Mouse (Mus musculus) heart, embryonic 15.5 days (tissue): ENCODE data around the gene Defb21. TPM values are rescaled to one million over a fixed set of nuclear protein-coding genes. Genes with fewer than 3 reads are reported as not detected.

ENCODE experiments used
- ATAC-seq: fragments of 200-750 bp; cut with Nextera tagmentation; replicated peaks from 2 replicates; pipeline ENCODE4 v1.8.0; 2017; ENCODE audit warnings: low read depth, moderate TSS enrichment; ENCODE audit not compliant: insufficient number of reproducible peaks, insufficient read depth, low FRiP score
- H3K27ac ChIP-seq: fragments of 300-500 bp; sonication (generic); 2 replicates; pipeline ENCODE4 v1.5.1; 2015; ENCODE audit warnings: mild to moderate bottlenecking, inconsistent platforms
- H3K27me3 ChIP-seq: fragments of 300-500 bp; sonication (generic); 2 replicates; pipeline ENCODE4 v1.6.1; 2015; ENCODE audit warnings: inconsistent platforms
- H3K36me3 ChIP-seq: fragments of 300-500 bp; sonication (generic); 2 replicates; pipeline ENCODE4 v1.6.1; 2015; ENCODE audit warnings: mild to moderate bottlenecking, inconsistent platforms
- H3K4me1 ChIP-seq: fragments of 300-500 bp; sonication (generic); replicated peaks from 2 replicates; pipeline ENCODE4 v1.6.1; 2015; ENCODE audit warnings: inconsistent platforms
- H3K4me2 ChIP-seq: fragments of 300-500 bp; sonication (generic); 2 replicates; pipeline ENCODE4 v1.6.1; 2015; ENCODE audit warnings: inconsistent platforms, mild to moderate bottlenecking, moderate library complexity
- H3K4me3 ChIP-seq: fragments of 300-500 bp; sonication (generic); 2 replicates; pipeline ENCODE4 v1.5.1; 2015; ENCODE audit warnings: mild to moderate bottlenecking, inconsistent platforms
- H3K9ac ChIP-seq: fragments of 300-500 bp; sonication (generic); 2 replicates; pipeline ENCODE4 v1.6.1; 2015; ENCODE audit warnings: mild to moderate bottlenecking, inconsistent platforms
- H3K9me3 ChIP-seq: fragments of 300-500 bp; sonication (generic); replicated peaks from 2 replicates; pipeline ENCODE4 v1.6.1; 2016; ENCODE audit warnings: inconsistent platforms
- WGBS: fragments of 180-500 bp; shearing (Covaris S2); methylation state at CpG from one replicate; pipeline ENCODE4 v1.1.7; 2015; ENCODE audit warnings: mixed read lengths; 5-methylcytosine and 5-hydroxymethylcytosine counted together
- polyA plus RNA-seq: library from polyadenylated mRNA; unstranded; fragments of >200 nt; fragmentation: Nextera tagmentation; extraction: Ambion mirVana; gene quantifications from 2 replicates; pipeline ENCODE4 v1.2.1, GENCODE M21; 2015

The Defb21 gene
- polyA plus RNA-seq, 1 experiment from 2014 or later = not detected

DNA sequence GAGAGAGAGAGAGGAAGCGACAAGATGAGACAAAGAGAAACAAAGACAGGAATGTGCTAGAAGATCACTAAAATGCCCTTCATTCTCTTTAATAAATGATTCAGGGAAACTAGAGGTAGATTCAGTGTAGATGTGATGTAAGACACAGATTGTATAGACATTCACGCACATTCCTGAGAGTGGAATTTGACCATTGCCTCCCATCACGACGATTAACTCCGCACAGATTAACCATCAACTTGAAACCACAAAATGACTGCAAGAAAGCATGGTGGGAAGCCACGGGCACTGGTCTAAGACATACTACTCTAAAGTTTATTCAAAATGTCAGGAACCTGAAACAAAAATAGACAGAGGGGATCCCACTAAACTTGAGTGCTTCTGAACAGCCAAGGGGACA lies 2.2 kb upstream of the Defb21 start:
- Histone ChIP-seq H3K4me3 (no peak overlapping the region), H3K4me2 (no peak overlapping the region), H3K9ac (no peak overlapping the region), H3K27me3 (0 out of 2 replicates have a peak, but pooled peaks cover 4% of the 10 kb centered on the region), H3K36me3 (no peaks in the 10 kb centered on the region), H3K27ac (no peak overlapping the region), H3K4me1 (no peaks in the 10 kb centered on the region), H3K9me3 (no peaks in the 10 kb centered on the region)
- ATAC-seq = no peak
- WGBS = 72% methylated on average over 6 of the region's 6 CpGs

DNA sequence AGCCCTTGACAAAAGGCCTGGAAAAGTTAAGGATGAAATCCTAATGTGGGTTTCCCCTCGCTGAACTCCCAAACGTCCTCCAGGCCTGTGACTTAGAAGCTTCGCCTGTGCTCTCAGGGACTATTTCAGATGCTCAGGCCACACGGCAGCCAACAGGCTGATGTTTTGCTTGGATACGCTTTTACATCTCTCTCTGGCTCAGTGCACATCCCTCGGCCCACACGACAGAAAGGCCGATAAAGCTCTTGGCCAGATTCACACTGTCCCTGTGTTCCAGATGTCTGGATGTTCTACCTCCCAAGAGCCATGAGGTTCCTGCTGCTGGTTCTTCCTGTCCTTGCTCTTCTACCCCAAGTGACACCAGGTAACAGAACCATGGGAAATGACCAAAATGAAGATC lies 940 bp downstream of the Defb21 start:
- H3K4me1 ChIP-seq = no peaks in the 10 kb centered on the region
- 0 out of 2 replicates have a peak, but pooled peaks cover 4% of the 10 kb centered on the region for H3K27me3 ChIP-seq
- ATAC-seq = no peak
- no peaks in the 10 kb centered on the region for H3K9me3 ChIP-seq
- H3K4me3 ChIP-seq = no peak overlapping the region
- no peak overlapping the region for H3K4me2 ChIP-seq
- no peak overlapping the region for H3K27ac ChIP-seq
- no peak overlapping the region for H3K9ac ChIP-seq
- H3K36me3 ChIP-seq = no peaks in the 10 kb centered on the region
- WGBS = 68% methylated on average over 8 of the region's 8 CpGs

DNA sequence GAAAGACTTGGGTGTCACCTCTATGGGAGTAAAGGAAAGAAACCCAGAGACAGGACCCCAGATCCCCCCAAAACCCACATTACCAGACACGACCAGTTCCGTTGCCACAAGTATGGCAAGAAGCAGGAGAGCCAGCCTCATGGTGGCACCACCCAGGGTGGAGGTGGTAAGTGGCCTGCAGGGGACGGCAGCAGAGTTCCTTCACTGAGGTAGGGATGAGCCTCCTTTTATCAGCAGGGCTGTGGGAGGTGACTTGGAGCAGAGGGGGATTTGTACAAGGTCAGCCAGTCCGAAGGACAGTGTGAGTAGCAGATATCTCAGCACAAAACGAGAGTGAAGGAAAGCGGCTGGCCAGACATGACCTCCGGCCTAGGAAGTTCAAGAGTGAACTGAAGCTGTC lies 7.6 kb downstream of the Defb21 start, which contains the start of gene Defb19:
TSS of gene Defb19 (minus strand) at position 206 of the 400 bp plus-strand sequence.
- Histone ChIP-seq H3K9me3 (no peaks in the 10 kb centered on the region), H3K27me3 (no peaks in the 10 kb centered on the region), H3K4me3 (no peak within 1 kb of the TSS), H3K36me3 (no peaks in the 10 kb centered on the region), H3K27ac (no peak within 1 kb of the TSS), H3K9ac (no peak within 1 kb of the TSS), H3K4me2 (no peak within 1 kb of the TSS), H3K4me1 (peaks cover 9% of the 10 kb centered on the region)
- 52% methylated on average over 7 of the region's 7 CpGs for WGBS
- ATAC-seq = no peak

DNA sequence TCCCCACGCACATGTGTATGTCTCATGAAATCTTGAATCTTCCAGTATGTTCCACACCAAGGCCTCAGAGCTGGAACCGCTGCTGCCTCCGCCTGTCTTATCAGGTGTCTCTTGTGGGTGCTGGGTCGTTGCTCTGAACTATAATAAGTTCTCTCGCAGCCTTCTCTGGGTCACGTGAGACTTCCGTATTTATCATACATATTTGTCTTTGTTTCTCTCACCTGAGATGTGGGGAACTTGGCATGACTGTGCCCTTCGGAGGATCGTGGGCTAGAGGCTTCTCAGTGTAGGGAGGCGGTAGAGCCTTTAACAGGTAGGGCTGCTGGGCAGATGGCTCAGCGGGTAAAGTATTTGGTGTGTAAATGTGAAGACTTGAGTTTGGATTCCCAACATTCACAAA lies 8.1 kb downstream of the Defb21 start:
- no peak overlapping the region for H3K27ac ChIP-seq
- 55% methylated on average over 11 of the region's 11 CpGs for WGBS
- H3K4me3 ChIP-seq = no peak overlapping the region
- H3K4me2 ChIP-seq = no peak overlapping the region
- H3K9ac ChIP-seq = no peak overlapping the region
- H3K4me1 ChIP-seq = peaks cover 9% of the 10 kb centered on the region
- H3K36me3 ChIP-seq = no peaks in the 10 kb centered on the region
- ATAC-seq = no peak
- no peaks in the 10 kb centered on the region for H3K9me3 ChIP-seq
- no peaks in the 10 kb centered on the region for H3K27me3 ChIP-seq

DNA sequence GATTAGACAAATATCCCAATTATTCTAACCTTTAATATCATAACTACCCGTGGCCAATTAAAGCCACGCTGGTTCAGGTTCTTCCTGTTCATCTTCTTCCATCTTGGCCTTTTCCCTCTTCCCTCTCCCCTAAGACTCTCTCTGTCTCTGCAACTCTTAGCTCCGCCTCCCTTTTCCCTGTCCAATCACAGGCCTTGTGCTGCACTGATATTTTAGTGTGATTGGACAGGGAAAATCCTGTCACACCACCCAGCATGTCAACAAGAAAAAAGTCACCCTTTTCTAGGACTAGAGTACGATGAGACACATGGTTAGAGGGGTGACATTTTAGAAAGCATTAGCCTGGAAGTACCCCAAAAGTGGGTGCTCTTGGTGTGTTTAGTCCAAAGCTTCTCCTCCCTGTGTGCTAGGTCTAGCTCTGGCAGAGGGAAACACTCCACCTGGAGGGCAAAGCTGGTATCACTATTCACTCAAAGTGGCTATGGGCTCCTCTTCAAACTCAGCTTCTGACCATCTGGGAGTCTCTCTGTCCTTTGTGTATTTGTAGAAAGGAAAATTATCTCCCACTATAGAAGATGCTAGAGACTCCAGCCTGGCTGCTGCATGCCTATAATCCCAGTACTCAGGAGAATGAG lies 14.5 kb downstream of the Defb21 start:
- WGBS = 67% methylated on average over 4 of the region's 4 CpGs
- Histone ChIP-seq H3K27me3 (no peaks in the 10 kb centered on the region), H3K9ac (no peak overlapping the region), H3K4me2 (no peak overlapping the region), H3K9me3 (no peaks in the 10 kb centered on the region), H3K4me1 (no peaks in the 10 kb centered on the region), H3K27ac (no peak overlapping the region), H3K36me3 (no peaks in the 10 kb centered on the region), H3K4me3 (no peak overlapping the region)
- no peak for ATAC-seq

DNA sequence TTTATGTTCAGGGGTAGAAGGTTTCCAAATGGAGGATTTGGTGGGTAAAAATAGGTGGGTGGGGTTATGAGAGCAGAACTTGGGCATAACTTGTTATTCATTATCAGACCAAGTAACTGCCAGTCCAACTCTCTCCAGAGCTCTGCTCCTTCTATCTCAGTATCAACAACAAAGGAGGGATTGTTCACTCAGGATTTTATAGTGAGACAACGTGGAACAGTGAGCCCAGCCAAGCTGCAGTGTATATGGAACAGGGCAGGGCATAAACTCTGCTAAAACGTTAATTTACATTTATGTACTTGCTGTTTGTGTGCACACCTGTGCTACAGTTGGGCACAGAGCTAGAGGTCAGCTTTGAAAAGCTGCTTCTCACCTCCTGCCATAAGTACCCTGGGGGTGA lies 15.9 kb downstream of the Defb21 start:
- Histone ChIP-seq H3K27me3 (no peaks in the 10 kb centered on the region), H3K9ac (no peak overlapping the region), H3K4me1 (no peaks in the 10 kb centered on the region), H3K4me2 (no peak overlapping the region), H3K27ac (no peak overlapping the region), H3K4me3 (no peak overlapping the region), H3K9me3 (no peaks in the 10 kb centered on the region), H3K36me3 (no peaks in the 10 kb centered on the region)
- WGBS = 36% methylated on average over 2 of the region's 2 CpGs
- no peak for ATAC-seq

DNA sequence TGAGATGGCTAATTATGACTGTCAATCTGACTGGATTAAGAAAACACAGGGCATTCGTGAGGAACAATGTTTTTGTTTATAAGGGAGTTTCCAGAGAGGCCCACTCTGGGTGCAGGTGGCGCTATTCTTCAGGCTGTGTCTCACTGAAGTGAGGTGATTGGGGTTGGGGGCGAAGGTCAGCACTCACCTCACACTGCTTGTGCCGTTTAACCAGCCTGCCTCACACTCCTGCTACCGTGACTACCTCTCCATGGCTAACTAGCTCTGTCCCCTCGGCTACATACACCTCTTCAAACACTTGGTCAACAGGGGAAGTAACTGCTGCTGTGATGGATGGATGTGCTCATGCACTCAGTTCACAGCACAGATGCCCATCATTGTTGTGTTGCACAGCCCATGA lies 16.5 kb downstream of the Defb21 start:
- H3K27me3 ChIP-seq = no peaks in the 10 kb centered on the region
- H3K27ac ChIP-seq = no peak overlapping the region
- ATAC-seq = no peak
- no peak overlapping the region for H3K9ac ChIP-seq
- no peak overlapping the region for H3K4me2 ChIP-seq
- H3K4me1 ChIP-seq = no peaks in the 10 kb centered on the region
- WGBS = 52% methylated on average over 6 of the region's 6 CpGs
- no peaks in the 10 kb centered on the region for H3K36me3 ChIP-seq
- H3K4me3 ChIP-seq = no peak overlapping the region
- no peaks in the 10 kb centered on the region for H3K9me3 ChIP-seq

DNA sequence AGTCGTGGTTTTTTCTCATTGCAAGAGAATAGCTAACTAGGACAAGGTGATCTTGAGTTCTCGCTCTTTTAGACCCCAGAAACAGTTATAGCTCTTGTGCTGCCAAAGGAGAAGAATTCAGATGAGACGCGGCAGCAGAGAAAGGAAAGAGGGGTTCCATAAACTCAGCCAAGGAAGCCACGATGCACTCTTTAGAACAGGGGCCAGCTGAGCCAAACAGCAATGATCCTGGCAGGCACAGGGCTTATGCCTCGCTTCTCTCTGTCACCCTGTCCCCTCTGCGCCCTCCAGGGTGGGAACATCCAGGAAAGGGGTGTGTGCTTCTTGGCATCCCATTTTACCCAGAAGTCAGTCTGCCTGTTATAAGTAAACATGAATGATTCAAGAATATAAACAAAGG lies 26.8 kb downstream of the Defb21 start, which contains the start of gene Defb45:
TSS of gene Defb45 (minus strand) at position 101 of the 400 bp plus-strand sequence.
- Histone ChIP-seq H3K4me1 (no peaks in the 10 kb centered on the region), H3K9ac (no peak within 1 kb of the TSS), H3K27ac (no peak within 1 kb of the TSS), H3K4me3 (no peak within 1 kb of the TSS), H3K9me3 (no peaks in the 10 kb centered on the region), H3K4me2 (no peak within 1 kb of the TSS), H3K27me3 (no peaks in the 10 kb centered on the region), H3K36me3 (no peaks in the 10 kb centered on the region)
- 59% methylated on average over 7 of the region's 7 CpGs for WGBS
- no peak for ATAC-seq

DNA sequence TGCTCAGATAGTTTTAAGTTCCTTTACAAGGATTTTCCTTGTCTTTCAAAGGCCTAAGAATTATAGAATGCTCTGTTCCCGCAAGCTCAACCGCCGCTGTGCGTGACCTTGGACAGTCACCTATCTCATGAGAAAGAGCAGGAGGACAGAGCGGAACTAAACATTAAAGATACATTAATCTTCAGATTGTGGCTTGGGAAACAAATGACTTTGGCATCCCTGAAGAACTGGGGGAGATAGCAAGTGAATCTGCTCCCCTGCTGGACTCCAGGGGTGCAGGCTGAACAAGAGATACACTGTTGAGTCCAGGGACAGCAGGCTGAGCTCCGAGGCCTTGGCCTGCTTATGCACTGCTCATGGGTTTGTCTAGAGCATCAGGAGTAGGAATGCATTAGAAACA lies 27.5 kb downstream of the Defb21 start:
- Histone ChIP-seq H3K9ac (no peak overlapping the region), H3K27me3 (no peaks in the 10 kb centered on the region), H3K4me1 (no peaks in the 10 kb centered on the region), H3K4me2 (no peak overlapping the region), H3K27ac (no peak overlapping the region), H3K36me3 (no peaks in the 10 kb centered on the region), H3K9me3 (no peaks in the 10 kb centered on the region), H3K4me3 (no peak overlapping the region)
- ATAC-seq = no peak
- WGBS = 73% methylated on average over 6 of the region's 6 CpGs

DNA sequence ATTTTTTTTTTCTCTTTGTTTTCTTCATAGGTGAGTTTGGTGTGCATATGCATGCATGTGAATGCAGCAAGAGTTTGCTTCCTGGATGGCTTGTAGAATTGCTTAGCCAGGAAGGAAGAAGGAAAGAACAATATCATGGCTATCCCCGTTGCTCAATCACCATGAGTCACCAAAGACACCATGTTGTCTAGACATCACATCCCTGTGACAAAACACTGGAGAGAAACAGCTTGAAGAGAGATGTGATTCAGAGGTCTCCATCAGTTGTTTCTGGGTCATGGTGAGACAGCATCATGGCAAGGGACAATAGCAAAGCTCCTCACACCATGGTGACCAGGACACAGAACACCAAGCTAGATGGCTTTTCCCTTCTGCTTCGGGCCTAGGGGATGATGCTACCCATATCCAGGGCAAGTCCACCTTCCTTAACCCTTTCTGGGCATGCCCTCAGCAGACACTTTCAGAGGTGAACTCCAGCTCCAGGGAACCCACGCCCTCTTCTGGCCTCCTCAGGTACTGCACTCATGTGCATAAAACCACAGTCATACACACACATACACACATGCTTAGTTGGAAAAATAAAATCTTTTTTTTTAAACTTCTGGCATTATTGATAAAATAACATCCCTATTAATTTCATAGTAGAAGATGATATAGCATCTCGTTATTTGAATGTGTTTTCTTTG lies 28.9 kb downstream of the Defb21 start:
- 67% methylated on average over 4 of the region's 4 CpGs for WGBS

DNA sequence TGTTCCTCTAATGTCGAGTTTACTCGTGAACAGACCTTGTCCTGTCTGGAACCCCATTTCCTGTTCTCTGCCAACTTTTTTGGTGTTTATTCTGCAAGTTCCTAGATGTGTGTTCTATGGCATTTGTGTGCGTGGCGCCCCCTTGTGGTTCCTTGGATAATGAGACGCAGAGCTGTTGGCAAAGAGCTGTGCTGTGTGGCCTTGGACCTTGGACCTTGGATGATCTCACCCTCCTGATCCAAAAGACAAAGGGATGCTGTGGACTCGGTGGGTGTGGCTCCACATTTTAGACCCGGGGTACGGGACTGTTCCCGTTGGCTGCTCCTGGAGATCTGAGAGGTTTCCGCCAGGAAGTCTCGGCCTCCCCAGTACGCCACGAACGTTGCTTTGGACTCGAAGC lies 31.5 kb downstream of the Defb21 start, which contains the start of gene Defb36:
TSS of gene Defb36 (plus strand) at position 271 of the 400 bp plus-strand sequence.
- H3K4me2 ChIP-seq = no peak within 1 kb of the TSS
- no peaks in the 10 kb centered on the region for H3K36me3 ChIP-seq
- H3K27me3 ChIP-seq = no peaks in the 10 kb centered on the region
- H3K9ac ChIP-seq = no peak within 1 kb of the TSS
- no peaks in the 10 kb centered on the region for H3K9me3 ChIP-seq
- WGBS = 77% methylated on average over 15 of the region's 15 CpGs
- H3K27ac ChIP-seq = no peak within 1 kb of the TSS
- ATAC-seq = no peak
- no peaks in the 10 kb centered on the region for H3K4me1 ChIP-seq
- no peak within 1 kb of the TSS for H3K4me3 ChIP-seq

More for the DNA sequence above, 28.9 kb downstream of the Defb21 start:
- H3K27me3 ChIP-seq = no peaks in the 10 kb centered on the region
- H3K9ac ChIP-seq = no peak overlapping the region
- H3K4me3 ChIP-seq = no peak overlapping the region
- H3K4me2 ChIP-seq = no peak overlapping the region
- no peaks in the 10 kb centered on the region for H3K4me1 ChIP-seq
- no peak overlapping the region for H3K27ac ChIP-seq
- no peaks in the 10 kb centered on the region for H3K9me3 ChIP-seq
- ATAC-seq = no peak
- H3K36me3 ChIP-seq = no peaks in the 10 kb centered on the region

DNA sequence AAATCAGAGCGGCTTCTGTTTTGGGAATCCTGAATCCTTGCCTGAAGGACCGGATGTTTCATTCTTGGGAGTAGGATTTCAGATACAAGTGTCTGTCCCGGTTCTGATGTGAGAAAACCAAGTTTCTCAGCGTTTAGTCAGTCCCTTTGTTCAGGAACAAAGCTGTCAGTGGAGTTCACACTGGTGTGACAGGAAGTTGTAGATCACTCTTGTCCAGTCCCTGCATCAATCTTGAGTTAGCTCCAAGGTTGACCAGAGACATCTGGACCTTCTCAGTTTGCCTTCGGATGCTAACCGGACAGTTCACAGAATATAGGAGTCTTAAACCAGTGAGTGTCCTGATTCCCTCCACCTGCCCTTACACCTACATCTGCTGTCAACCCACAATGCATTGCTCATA lies 35.2 kb downstream of the Defb21 start:
- no peaks in the 10 kb centered on the region for H3K27me3 ChIP-seq
- no peak for ATAC-seq
- 46% methylated on average over 6 of the region's 6 CpGs for WGBS
- H3K27ac ChIP-seq = no peak overlapping the region
- no peak overlapping the region for H3K4me3 ChIP-seq
- H3K9ac ChIP-seq = no peak overlapping the region
- no peaks in the 10 kb centered on the region for H3K36me3 ChIP-seq
- no peak overlapping the region for H3K4me2 ChIP-seq
- H3K9me3 ChIP-seq = no peaks in the 10 kb centered on the region
- no peaks in the 10 kb centered on the region for H3K4me1 ChIP-seq
